Mouse (Mus musculus): ENCODE results near the gene Pgs1. TPM values are rescaled to one million over a fixed set of nuclear protein-coding genes. Genes with fewer than 3 reads are reported as not detected.

Gene Pgs1
- total RNA-seq (2021): 10 to 100 TPM; 17.2 to 18.0 TPM
- long read RNA-seq, experiment 1, transcript Pgs1-201 (10 exons, 2,197 nt): minor isoform, 6 of 69 reads
- long read RNA-seq, experiment 1, transcript Pgs1-203 (10 exons, 2,863 nt): major isoform, 51 of 69 reads
- long read RNA-seq, experiment 1, partial matches to known transcripts: 0 of 69 reads
- long read RNA-seq, experiment 1, other reads (novel, unspliced or antisense): 11 of 69 reads
- long read RNA-seq, experiment 2, transcript Pgs1-201 (10 exons, 2,197 nt): minor isoform, 6 of 72 reads
- long read RNA-seq, experiment 2, transcript Pgs1-203 (10 exons, 2,863 nt): major isoform, 48 of 72 reads
- long read RNA-seq, experiment 2, partial matches to known transcripts: 2 of 72 reads
- long read RNA-seq, experiment 2, other reads (novel, unspliced or antisense): 15 of 72 reads

GRCm38 (mm10) chr11:117986126-117987031, at the start of gene Pgs1:
TSS of gene Pgs1 (plus strand) at chr11:117986292.
- peak; percentile 96 for DNase-seq
- intact Hi-C loops (cut with DNase I): no loop called here
- TF ChIP-seq CTCF (IDR thresholded peaks at IDR 0.05): no peak
- peak within 1 kb of the TSS; percentile 95 for H3K27ac ChIP-seq
- peak within 1 kb of the TSS; percentile 85 for H3K4me3 ChIP-seq

GRCm38 (mm10) chr11:117939004-117939730, 46.9 kb upstream of the Pgs1 start:
- TF ChIP-seq CTCF (IDR thresholded peaks at IDR 0.05): no peak
- DNase-seq: no peak
- Histone ChIP-seq H3K4me3 (peak overlapping the region; percentile 34), H3K27ac (peak overlapping the region; percentile 85)
- intact Hi-C loops (cut with DNase I): no loop called here

GRCm38 (mm10) chr11:117939741-117940285, 46.3 kb upstream of the Pgs1 start:
- H3K27ac ChIP-seq: peak overlapping the region; percentile 85
- no peak for TF ChIP-seq CTCF (IDR thresholded peaks at IDR 0.05)
- H3K4me3 ChIP-seq: peak overlapping the region; percentile 42
- intact Hi-C loops (cut with DNase I): no loop called here
- DNase-seq: peak; percentile 94

- peak overlapping the region; percentile 85 for H3K27ac ChIP-seq
- no peak overlapping the region for H3K4me3 ChIP-seq
These were observed 45.2 kb upstream of the Pgs1 start for GRCm38 (mm10) chr11:117940881-117941280.

GRCm38 (mm10) chr11:117941325-117941834, 44.7 kb upstream of the Pgs1 start:
- no peak overlapping the region for H3K4me3 ChIP-seq
- TF ChIP-seq CTCF (IDR thresholded peaks at IDR 0.05): no peak
- intact Hi-C loops (cut with DNase I): no loop called here
- H3K27ac ChIP-seq: peak overlapping the region; percentile 67
- DNase-seq: no peak

More at GRCm38 (mm10) chr11:117940881-117941280, 45.2 kb upstream of the Pgs1 start:
- no peak for DNase-seq
- intact Hi-C loops (cut with DNase I): no loop called here
- no peak for TF ChIP-seq CTCF (IDR thresholded peaks at IDR 0.05)

- intact Hi-C loops (cut with DNase I): no loop called here
- TF ChIP-seq CTCF (IDR thresholded peaks at IDR 0.05): no peak
- Histone ChIP-seq H3K4me3 (no peak overlapping the region), H3K27ac (peak overlapping the region; percentile 67)
- DNase-seq: no peak
These were observed 44.2 kb upstream of the Pgs1 start for GRCm38 (mm10) chr11:117941848-117942247.

GRCm38 (mm10) chr11:117946195-117946979, 39.7 kb upstream of the Pgs1 start:
- no peak overlapping the region for H3K4me3 ChIP-seq
- DNase-seq: no peak
- no peak for TF ChIP-seq CTCF (IDR thresholded peaks at IDR 0.05)
- H3K27ac ChIP-seq: peak overlapping the region; percentile 25; the same call in 1 of the 2 replicates
- intact Hi-C loops (cut with DNase I): loop anchor here (5.0 kb wide), 1 partner anchor 34 kb away; no protein-coding TSS in a partner anchor

- no peak for TF ChIP-seq CTCF (IDR thresholded peaks at IDR 0.05)
- intact Hi-C loops (cut with DNase I): loop anchor here (5.0 kb wide), 1 partner anchor 35 kb away; no protein-coding TSS in a partner anchor
These were observed 39.1 kb upstream of the Pgs1 start for GRCm38 (mm10) chr11:117946996-117947419.

GRCm38 (mm10) chr11:117949392-117950091, 36.5 kb upstream of the Pgs1 start:
- DNase-seq: peak; percentile 97
- H3K4me3 ChIP-seq: peak overlapping the region; percentile 73
- intact Hi-C loops (cut with DNase I): loop anchor here (5.0 kb wide), 1 partner anchor 37 kb away; no protein-coding TSS in a partner anchor
- peak overlapping the region; percentile 99 for H3K27ac ChIP-seq
- peak; percentile 49 for TF ChIP-seq CTCF (IDR thresholded peaks at IDR 0.05)

More at GRCm38 (mm10) chr11:117946996-117947419, 39.1 kb upstream of the Pgs1 start:
- no peak overlapping the region for H3K4me3 ChIP-seq
- peak overlapping the region; percentile 25; the same call in 1 of the 2 replicates for H3K27ac ChIP-seq
- DNase-seq: no peak

GRCm38 (mm10) chr11:117951391-117951790, 34.7 kb upstream of the Pgs1 start:
- TF ChIP-seq CTCF (IDR thresholded peaks at IDR 0.05): no peak
- peak; percentile 65 for DNase-seq
- no peak overlapping the region for H3K4me3 ChIP-seq
- intact Hi-C loops (cut with DNase I): no loop called here
- H3K27ac ChIP-seq: peak overlapping the region; percentile 99
